Mouse (Mus musculus) heart, embryonic 15.5 days (tissue): Measurements from ENCODE around the gene Clmn. TPM values are rescaled to one million over a fixed set of nuclear protein-coding genes. Genes with fewer than 3 reads are reported as not detected.

Source experiments
- ATAC-seq: fragments of 200-750 bp; cut with Nextera tagmentation; replicated peaks from 2 replicates; pipeline ENCODE4 v1.8.0; 2017; ENCODE audit warnings: low read depth, moderate TSS enrichment; ENCODE audit not compliant: insufficient number of reproducible peaks, insufficient read depth, low FRiP score
- H3K27ac ChIP-seq: fragments of 300-500 bp; sonication (generic); 2 replicates; pipeline ENCODE4 v1.5.1; 2015; ENCODE audit warnings: mild to moderate bottlenecking, inconsistent platforms
- H3K27me3 ChIP-seq: fragments of 300-500 bp; sonication (generic); 2 replicates; pipeline ENCODE4 v1.6.1; 2015; ENCODE audit warnings: inconsistent platforms
- H3K36me3 ChIP-seq: fragments of 300-500 bp; sonication (generic); 2 replicates; pipeline ENCODE4 v1.6.1; 2015; ENCODE audit warnings: mild to moderate bottlenecking, inconsistent platforms
- H3K4me1 ChIP-seq: fragments of 300-500 bp; sonication (generic); replicated peaks from 2 replicates; pipeline ENCODE4 v1.6.1; 2015; ENCODE audit warnings: inconsistent platforms
- H3K4me2 ChIP-seq: fragments of 300-500 bp; sonication (generic); 2 replicates; pipeline ENCODE4 v1.6.1; 2015; ENCODE audit warnings: inconsistent platforms, mild to moderate bottlenecking, moderate library complexity
- H3K4me3 ChIP-seq: fragments of 300-500 bp; sonication (generic); 2 replicates; pipeline ENCODE4 v1.5.1; 2015; ENCODE audit warnings: mild to moderate bottlenecking, inconsistent platforms
- H3K9ac ChIP-seq: fragments of 300-500 bp; sonication (generic); 2 replicates; pipeline ENCODE4 v1.6.1; 2015; ENCODE audit warnings: mild to moderate bottlenecking, inconsistent platforms
- H3K9me3 ChIP-seq: fragments of 300-500 bp; sonication (generic); replicated peaks from 2 replicates; pipeline ENCODE4 v1.6.1; 2016; ENCODE audit warnings: inconsistent platforms
- whole genome bisulfite sequencing: fragments of 180-500 bp; shearing (Covaris S2); methylation state at CpG from one replicate; pipeline ENCODE4 v1.1.7; 2015; ENCODE audit warnings: mixed read lengths; 5-methylcytosine and 5-hydroxymethylcytosine counted together
- polyA plus RNA-seq: library from polyadenylated mRNA; unstranded; fragments of >200 nt; fragmentation: Nextera tagmentation; extraction: Ambion mirVana; gene quantifications from 2 replicates; pipeline ENCODE4 v1.2.1, GENCODE M21; 2015

Clmn gene
- 0.54 and 1.2 TPM in 2 replicates for polyA plus RNA-seq

- H3K9me3 ChIP-seq = no peaks in the 10 kb centered on the region
- H3K4me2 ChIP-seq = peak within 1 kb of the TSS; percentile 99
- no peaks in the 10 kb centered on the region for H3K36me3 ChIP-seq
- H3K4me3 ChIP-seq = peak within 1 kb of the TSS; percentile 78
- H3K27me3 ChIP-seq = peaks cover 20% of the 10 kb centered on the region
- 1% methylated on average over 58 of the region's 80 CpGs for WGBS
- peak within 1 kb of the TSS; percentile 75 for H3K9ac ChIP-seq
- peaks cover 10% of the 10 kb centered on the region for H3K4me1 ChIP-seq
- no peak; the same call in 1 of the 2 replicates for ATAC-seq
- no peak within 1 kb of the TSS for H3K27ac ChIP-seq
Measured at GRCm38 (mm10) chr12:104864439-104865165, at the start of gene Clmn. Clmn (minus strand) TSS chr12:104865076.

GRCm38 (mm10) chr12:104912990-104913389, 48.1 kb upstream of the Clmn start:
- Histone ChIP-seq H3K4me3 (no peak overlapping the region), H3K9me3 (no peaks in the 10 kb centered on the region), H3K27ac (no peak overlapping the region), H3K36me3 (no peaks in the 10 kb centered on the region), H3K4me2 (no peak overlapping the region), H3K4me1 (peaks cover 8% of the 10 kb centered on the region), H3K27me3 (no peaks in the 10 kb centered on the region), H3K9ac (no peak overlapping the region)
- WGBS = 69% methylated on average over 3 of the region's 3 CpGs
- ATAC-seq = no peak

- no peak overlapping the region for H3K4me3 ChIP-seq
- ATAC-seq = no peak
- H3K9ac ChIP-seq = no peak overlapping the region
- H3K27ac ChIP-seq = no peak overlapping the region
- peaks cover 9% of the 10 kb centered on the region for H3K4me1 ChIP-seq
- 48% methylated on average over 10 of the region's 10 CpGs for WGBS
- H3K27me3 ChIP-seq = no peaks in the 10 kb centered on the region
- H3K9me3 ChIP-seq = no peaks in the 10 kb centered on the region
- H3K4me2 ChIP-seq = no peak overlapping the region
- no peaks in the 10 kb centered on the region for H3K36me3 ChIP-seq
Measured at GRCm38 (mm10) chr12:104912281-104912933, 47.5 kb upstream of the Clmn start.

- no peak overlapping the region for H3K27ac ChIP-seq
- H3K4me2 ChIP-seq = no peak overlapping the region
- no peak overlapping the region for H3K4me3 ChIP-seq
- WGBS = 82% methylated on average over 4 of the region's 4 CpGs
- H3K9ac ChIP-seq = no peak overlapping the region
- no peaks in the 10 kb centered on the region for H3K36me3 ChIP-seq
- H3K9me3 ChIP-seq = no peaks in the 10 kb centered on the region
- no peaks in the 10 kb centered on the region for H3K27me3 ChIP-seq
- no peak for ATAC-seq
- peaks cover 9% of the 10 kb centered on the region for H3K4me1 ChIP-seq
Measured at GRCm38 (mm10) chr12:104909750-104910149, 44.9 kb upstream of the Clmn start.

GRCm38 (mm10) chr12:104908986-104909385, 44.1 kb upstream of the Clmn start:
- Histone ChIP-seq H3K27ac (no peak overlapping the region), H3K27me3 (no peaks in the 10 kb centered on the region), H3K4me3 (no peak overlapping the region), H3K4me1 (peaks cover 9% of the 10 kb centered on the region), H3K9me3 (no peaks in the 10 kb centered on the region), H3K4me2 (no peak overlapping the region), H3K9ac (no peak overlapping the region), H3K36me3 (no peaks in the 10 kb centered on the region)
- WGBS = 60% methylated on average over 5 of the region's 5 CpGs
- ATAC-seq = no peak

GRCm38 (mm10) chr12:104908024-104908781, 43.3 kb upstream of the Clmn start:
- Histone ChIP-seq H3K9me3 (no peaks in the 10 kb centered on the region), H3K4me2 (no peak overlapping the region), H3K27me3 (no peaks in the 10 kb centered on the region), H3K4me3 (no peak overlapping the region), H3K36me3 (no peaks in the 10 kb centered on the region), H3K4me1 (peaks cover 9% of the 10 kb centered on the region), H3K9ac (no peak overlapping the region), H3K27ac (no peak overlapping the region)
- ATAC-seq = no peak
- WGBS = 17% methylated on average over 15 of the region's 15 CpGs

- Histone ChIP-seq H3K4me2 (no peak overlapping the region), H3K27ac (no peak overlapping the region), H3K36me3 (no peaks in the 10 kb centered on the region), H3K27me3 (no peaks in the 10 kb centered on the region), H3K4me1 (peaks cover 4% of the 10 kb centered on the region), H3K9ac (no peak overlapping the region), H3K4me3 (no peak overlapping the region), H3K9me3 (no peaks in the 10 kb centered on the region)
- no peak for ATAC-seq
- WGBS = 88% methylated on average over 2 of the region's 2 CpGs
Measured at GRCm38 (mm10) chr12:104907133-104907532, 42.3 kb upstream of the Clmn start.

GRCm38 (mm10) chr12:104904138-104904537, 39.3 kb upstream of the Clmn start:
- Histone ChIP-seq H3K36me3 (no peaks in the 10 kb centered on the region), H3K27ac (no peak overlapping the region), H3K4me3 (no peak overlapping the region), H3K9me3 (no peaks in the 10 kb centered on the region), H3K27me3 (no peaks in the 10 kb centered on the region), H3K4me2 (no peak overlapping the region), H3K9ac (no peak overlapping the region), H3K4me1 (peaks cover 10% of the 10 kb centered on the region)
- no peak for ATAC-seq
- WGBS = 18% methylated on average over 5 of the region's 5 CpGs

- Histone ChIP-seq H3K9me3 (no peaks in the 10 kb centered on the region), H3K36me3 (no peaks in the 10 kb centered on the region), H3K4me1 (peaks cover 6% of the 10 kb centered on the region; the same call in 1 of the 2 replicates), H3K9ac (no peak overlapping the region), H3K27ac (no peak overlapping the region), H3K27me3 (no peaks in the 10 kb centered on the region), H3K4me3 (no peak overlapping the region), H3K4me2 (no peak overlapping the region)
- no peak for ATAC-seq
- WGBS = 75% methylated on average over 13 of the region's 13 CpGs
Measured at GRCm38 (mm10) chr12:104902392-104903053, 37.6 kb upstream of the Clmn start.

- no peak overlapping the region for H3K4me3 ChIP-seq
- WGBS = 60% methylated on average over 8 of the region's 8 CpGs
- peaks cover 15% of the 10 kb centered on the region for H3K4me1 ChIP-seq
- H3K27ac ChIP-seq = no peak overlapping the region
- H3K36me3 ChIP-seq = no peaks in the 10 kb centered on the region
- H3K27me3 ChIP-seq = no peaks in the 10 kb centered on the region
- H3K4me2 ChIP-seq = no peak overlapping the region
- H3K9me3 ChIP-seq = no peaks in the 10 kb centered on the region
- ATAC-seq = no peak
- H3K9ac ChIP-seq = no peak overlapping the region
Measured at GRCm38 (mm10) chr12:104901320-104901719, 36.4 kb upstream of the Clmn start.

- H3K27me3 ChIP-seq = no peaks in the 10 kb centered on the region
- WGBS = 44% methylated on average over 3 of the region's 3 CpGs
- H3K4me2 ChIP-seq = no peak overlapping the region
- peaks cover 15% of the 10 kb centered on the region for H3K4me1 ChIP-seq
- H3K4me3 ChIP-seq = no peak overlapping the region
- H3K9me3 ChIP-seq = no peaks in the 10 kb centered on the region
- no peak overlapping the region for H3K27ac ChIP-seq
- ATAC-seq = no peak
- H3K9ac ChIP-seq = no peak overlapping the region
- H3K36me3 ChIP-seq = no peaks in the 10 kb centered on the region
Measured at GRCm38 (mm10) chr12:104899835-104900234, 35.0 kb upstream of the Clmn start.
